Mouse (Mus musculus) gastrocnemius, adult 2 months (tissue): Measurements from ENCODE around the gene Pik3r6. TPM values are rescaled to one million over a fixed set of nuclear protein-coding genes. Genes with fewer than 3 reads are reported as not detected.

Experiments
- DNase-seq: peaks from one replicate; pipeline ENCODE4 v3.0.0; 2022
- H3K27ac ChIP-seq: fragments of 200-600 bp; 2 replicates; pipeline ENCODE4 v1.8.1; 2022; ENCODE audit warnings: mild to moderate bottlenecking
- H3K4me3 ChIP-seq: fragments of 200-600 bp; 2 replicates; pipeline ENCODE4 v1.8.1; 2022; ENCODE audit warnings: mild to moderate bottlenecking, moderate library complexity
- CTCF ChIP-seq: fragments of 200-600 bp; IDR thresholded peaks from 2 replicates; pipeline ENCODE4 v1.8.1; 2022; ENCODE audit warnings: antibody characterized with exemption, mild to moderate bottlenecking, moderate library complexity
- intact Hi-C: fragments of 180-260 bp; cut with DNase I; formaldehyde crosslinking; loops from one replicate; pipeline ENCODE4 v1.15.1; 2025
- total RNA-seq, 2 experiments: library from RNA; stranded (reverse); gene quantifications; 2 replicates each; pipeline ENCODE4 v1.2.3; 2021

Gene Pik3r6
- total RNA-seq, 2 experiments from 2014 or later = 0.94 to 1.8 TPM

DNA sequence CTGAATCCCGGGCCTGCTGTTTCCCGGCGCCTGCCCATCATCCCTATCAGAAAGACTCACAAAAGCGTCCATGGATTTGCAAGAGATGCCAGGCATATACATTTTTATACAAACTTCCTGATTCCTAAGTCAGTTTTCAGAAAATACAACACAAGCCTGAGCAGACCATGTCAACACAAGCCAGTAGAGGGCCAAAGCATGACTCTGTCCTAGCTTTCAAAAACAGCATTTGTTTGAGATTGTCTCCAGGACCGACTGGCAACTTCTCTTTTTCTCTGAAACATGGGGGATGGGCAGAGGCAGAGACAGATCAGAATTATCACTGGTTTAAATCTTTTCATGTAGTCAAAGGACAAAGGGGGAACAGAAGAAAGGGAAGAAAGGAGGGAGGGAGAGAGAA is 18.5 kb downstream of the Pik3r6 start:
- intact Hi-C loops = no loop called here
- no peak for TF ChIP-seq CTCF
- no peak overlapping the region for H3K4me3 ChIP-seq
- DNase-seq = no peak
- H3K27ac ChIP-seq = no peak overlapping the region

GRCm38 (mm10) chr11:68526441-68526840 is 23.6 kb downstream of the Pik3r6 start:
- no peak for TF ChIP-seq CTCF
- Histone ChIP-seq H3K27ac (no peak overlapping the region), H3K4me3 (no peak overlapping the region)
- intact Hi-C loops = no loop called here
- DNase-seq = no peak

DNA sequence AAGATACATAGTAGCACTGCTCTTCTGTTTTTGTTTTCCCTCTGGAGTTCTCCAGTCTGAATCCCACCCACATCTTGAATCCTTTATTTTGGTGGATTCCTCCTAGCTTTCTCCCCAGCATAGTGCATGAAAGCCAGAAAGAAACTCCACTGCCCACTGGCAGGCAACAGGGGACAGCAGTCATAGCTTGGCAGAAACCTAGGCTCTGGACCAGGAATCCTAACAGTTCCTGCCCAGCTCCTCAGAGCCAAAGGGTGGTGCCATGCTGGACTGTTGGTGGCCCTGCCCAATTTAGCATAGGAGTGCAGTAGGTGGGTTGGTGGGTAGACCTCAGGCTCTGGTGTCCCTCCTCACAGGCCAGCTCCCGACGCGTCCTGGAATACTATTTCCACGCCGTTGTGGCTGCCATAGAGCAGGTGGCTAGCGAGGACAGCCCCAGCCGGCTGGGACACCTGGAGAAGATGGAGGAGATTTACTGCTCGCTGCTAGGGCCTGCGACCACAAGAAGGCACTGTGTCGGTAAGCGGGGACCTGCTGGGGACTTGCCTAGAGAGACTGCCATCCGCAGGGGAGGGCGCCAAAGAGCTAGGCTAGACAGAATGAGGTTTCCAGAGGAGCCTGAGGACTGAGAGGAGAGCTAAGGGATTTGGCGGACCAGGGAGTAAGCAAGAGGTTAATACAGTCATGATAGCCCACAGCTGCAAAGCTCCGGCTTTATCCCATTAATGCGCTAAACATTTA is 28.4 kb downstream of the Pik3r6 start:
- peak; percentile 77 for DNase-seq
- Histone ChIP-seq H3K4me3 (no peak overlapping the region), H3K27ac (peak overlapping the region; percentile 25; the same call in 1 of the 2 replicates)
- intact Hi-C loops = no loop called here
- TF ChIP-seq CTCF = peak; percentile 61

GRCm38 (mm10) chr11:68531941-68532535 is 29.2 kb downstream of the Pik3r6 start:
- TF ChIP-seq CTCF = no peak
- intact Hi-C loops = no loop called here
- Histone ChIP-seq H3K4me3 (no peak overlapping the region), H3K27ac (no peak overlapping the region)
- no peak for DNase-seq

GRCm38 (mm10) chr11:68532773-68533172 is 30.0 kb downstream of the Pik3r6 start:
- TF ChIP-seq CTCF = no peak

GRCm38 (mm10) chr11:68533971-68534475 is 31.2 kb downstream of the Pik3r6 start:
- no peak overlapping the region for H3K4me3 ChIP-seq
- intact Hi-C loops = no loop called here
- no peak for DNase-seq
- H3K27ac ChIP-seq = no peak overlapping the region
- no peak for TF ChIP-seq CTCF

More at GRCm38 (mm10) chr11:68532773-68533172, 30.0 kb downstream of the Pik3r6 start:
- H3K4me3 ChIP-seq = no peak overlapping the region
- no peak for DNase-seq
- intact Hi-C loops = no loop called here
- H3K27ac ChIP-seq = no peak overlapping the region

GRCm38 (mm10) chr11:68536026-68536425 is 33.2 kb downstream of the Pik3r6 start:
- DNase-seq = no peak
- no peak overlapping the region for H3K4me3 ChIP-seq
- no peak overlapping the region for H3K27ac ChIP-seq
- TF ChIP-seq CTCF = no peak
- intact Hi-C loops = no loop called here

DNA sequence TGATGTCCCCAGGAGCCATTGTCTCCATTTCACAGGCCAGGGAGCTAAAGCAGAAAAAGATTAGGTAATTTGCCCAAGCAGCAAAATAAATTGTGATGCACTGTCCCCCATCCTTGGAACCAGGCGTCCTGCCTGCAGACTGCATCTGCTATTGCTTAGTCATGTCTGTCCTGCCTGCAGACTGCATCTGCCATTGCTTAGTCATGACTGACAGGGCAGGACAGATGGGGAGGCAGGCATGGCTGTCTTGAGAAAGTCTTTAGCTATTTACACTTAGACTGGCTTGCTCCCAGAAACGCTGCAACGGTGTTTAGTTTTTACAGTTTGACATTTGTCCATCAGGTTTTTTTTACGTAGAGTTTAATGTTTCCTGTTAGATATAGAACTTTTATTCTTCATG is 33.6 kb downstream of the Pik3r6 start:
- no peak for TF ChIP-seq CTCF
- H3K27ac ChIP-seq = no peak overlapping the region
- H3K4me3 ChIP-seq = no peak overlapping the region
- no peak for DNase-seq
- intact Hi-C loops = no loop called here

DNA sequence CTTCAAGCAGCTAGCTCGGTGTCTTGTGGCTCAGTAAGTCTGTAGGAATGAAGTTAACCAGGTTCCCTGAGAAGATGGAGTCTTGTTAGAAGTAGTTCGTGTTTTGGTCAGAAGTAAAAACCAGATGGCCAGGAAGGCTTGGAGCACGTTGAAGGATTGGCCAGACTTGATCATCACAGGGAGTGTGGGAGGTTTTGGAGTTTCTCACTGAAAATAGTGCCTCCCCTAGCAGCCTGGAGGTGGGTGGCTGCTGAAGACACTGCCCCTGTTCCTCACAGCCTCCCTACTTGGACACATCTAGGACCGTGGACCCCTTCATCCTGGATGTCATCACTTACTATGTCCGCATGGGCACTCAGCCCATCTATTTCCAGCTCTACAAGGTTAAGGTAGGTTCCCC is 36.8 kb downstream of the Pik3r6 start:
- intact Hi-C loops = no loop called here
- no peak for TF ChIP-seq CTCF
- no peak for DNase-seq
- no peak overlapping the region for H3K4me3 ChIP-seq
- no peak overlapping the region for H3K27ac ChIP-seq

DNA sequence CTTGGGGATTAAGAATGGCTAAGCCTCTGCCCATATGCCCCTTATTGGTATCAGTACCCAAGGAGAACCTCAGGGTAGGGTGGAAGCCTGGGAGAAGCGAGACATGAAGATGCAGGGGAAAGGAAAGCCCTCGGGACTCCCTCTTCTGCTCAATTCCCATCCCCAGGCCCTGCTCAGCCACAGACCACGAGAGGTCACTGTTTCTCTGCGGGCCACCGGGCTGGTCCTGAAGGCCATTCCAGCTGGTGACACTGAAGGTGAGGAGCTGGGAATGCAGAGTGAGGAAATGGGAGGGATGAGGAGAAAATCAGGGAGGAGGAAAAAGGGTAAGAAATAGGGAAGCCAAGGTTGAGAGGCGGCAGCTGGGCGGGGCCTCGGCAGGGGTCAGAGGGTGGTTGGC is 41.7 kb downstream of the Pik3r6 start:
- peak; percentile 66 for TF ChIP-seq CTCF
- DNase-seq = peak; percentile 40
- no peak overlapping the region for H3K4me3 ChIP-seq
- intact Hi-C loops = no loop called here
- H3K27ac ChIP-seq = peak overlapping the region; percentile 20; the same call in 1 of the 2 replicates

GRCm38 (mm10) chr11:68545172-68545571 is 42.4 kb downstream of the Pik3r6 start:
- intact Hi-C loops = loop anchor here (5.0 kb wide), 1 partner anchor 58 kb away; no protein-coding TSS in a partner anchor
- Histone ChIP-seq H3K27ac (no peak overlapping the region), H3K4me3 (no peak overlapping the region)
- no peak for DNase-seq
- no peak for TF ChIP-seq CTCF

DNA sequence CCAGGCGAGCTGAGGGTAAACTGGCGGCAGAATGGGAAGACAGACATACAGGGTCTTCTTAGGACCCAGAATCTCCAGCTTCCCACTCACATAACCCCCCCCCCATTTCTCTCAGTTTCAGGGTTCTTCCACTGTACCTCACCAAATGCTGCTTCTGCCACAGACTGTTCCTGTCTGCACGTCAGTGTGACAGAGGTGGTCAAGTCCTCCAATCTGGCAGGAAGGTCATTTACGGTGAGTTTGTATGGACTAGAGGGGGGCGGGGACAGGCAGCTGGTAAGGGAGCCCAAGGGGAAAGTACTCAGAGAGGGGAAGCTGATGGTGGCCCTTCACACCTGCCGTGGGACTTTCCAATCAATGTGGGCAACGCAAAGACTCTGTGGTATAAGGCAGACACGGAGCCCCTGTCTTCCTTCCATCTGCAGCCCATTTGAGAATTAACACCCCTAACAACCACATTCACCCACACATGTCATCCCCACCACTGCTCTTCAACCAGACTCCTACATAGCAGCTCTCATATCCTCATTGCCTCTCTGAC is 42.9 kb downstream of the Pik3r6 start:
- intact Hi-C loops = loop anchor here (5.0 kb wide), 1 partner anchor 58 kb away; no protein-coding TSS in a partner anchor
- Histone ChIP-seq H3K4me3 (no peak overlapping the region), H3K27ac (no peak overlapping the region)
- no peak for DNase-seq
- TF ChIP-seq CTCF = no peak

DNA sequence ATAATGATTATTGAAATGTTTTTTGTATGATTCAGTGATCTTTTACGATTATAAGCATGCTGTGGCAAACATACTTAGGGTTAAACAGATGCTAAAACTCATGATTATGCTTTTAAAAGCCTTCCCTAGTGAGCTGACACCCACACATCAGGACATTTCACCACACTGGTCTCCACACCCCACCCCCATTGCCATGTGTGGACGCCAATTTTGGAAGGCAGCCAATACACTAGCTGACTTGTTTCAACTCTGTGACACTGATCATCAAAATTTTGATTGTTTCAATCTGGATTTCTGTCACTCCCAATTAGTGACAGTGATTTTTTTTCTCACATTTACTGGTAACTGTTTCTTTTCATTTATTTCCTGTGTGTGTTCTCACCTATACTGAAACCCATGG is 44.7 kb downstream of the Pik3r6 start:
- intact Hi-C loops = loop anchor here (5.0 kb wide), 1 partner anchor 60 kb away; no protein-coding TSS in a partner anchor
- Histone ChIP-seq H3K4me3 (no peak overlapping the region), H3K27ac (no peak overlapping the region)
- DNase-seq = no peak
- TF ChIP-seq CTCF = no peak
